11 mouse cellular contexts compared by ENCODE assay signal in genomic region chr2:70978271-70978670, GRCm38 (mm10).
DNase-seq lines count a peak whose midpoint lies in the region; ATAC-seq and TF ChIP-seq lines count a peak whose summit lies in the region.
"Had no signal": no experiment of that assay in that cellular context is flagged by ENCODE, and none has a peak within 500 bp of the region (broad histone marks: within the 10 kb centered on the region; RNA-seq: fewer than 3 reads in every experiment).

No protein-coding gene starts in this region.

- no peaks in the 10 kb centered on the region for H3K9me3 ChIP-seq in kidney, embryonic 15.5 days (replicated peaks)
- no peaks in the 10 kb centered on the region for H3K9me3 ChIP-seq in MEL (replicated peaks; ENCODE audit: insufficient read depth, low read length)
- H3K9me3 ChIP-seq: lung, embryonic 15.5 days had no signal

- TF ChIP-seq RAD21 in MEL (IDR thresholded peaks at IDR 0.05; ENCODE audit: low read depth, low read length) = no peak

- H3K27ac ChIP-seq in kidney, embryonic 15.5 days = no peak overlapping the region
- no peak overlapping the region for H3K27ac ChIP-seq in MEL (ENCODE audit: control insufficient read depth, low read depth, low read length)
- H3K27ac ChIP-seq: lung, embryonic 15.5 days had no signal

- H3K4me1 ChIP-seq in kidney, embryonic 15.5 days = no peaks in the 10 kb centered on the region
- no peaks in the 10 kb centered on the region for H3K4me1 ChIP-seq in MEL (ENCODE audit: control insufficient read depth in 1 of 2, insufficient read depth in 2 of 2, low read length in 2 of 2)

- H3K27me3 ChIP-seq in kidney, embryonic 15.5 days = no peaks in the 10 kb centered on the region
- no peaks in the 10 kb centered on the region for H3K27me3 ChIP-seq in MEL (ENCODE audit: control insufficient read depth in 1 of 2, insufficient read depth in 2 of 2, low read length in 2 of 2)
- H3K27me3 ChIP-seq: lung, embryonic 15.5 days had no signal

- TF ChIP-seq POLR2A in MEL (IDR thresholded peaks at IDR 0.05; ENCODE audit: control insufficient read depth in 1 of 2, insufficient read depth in 1 of 2, low read depth in 1 of 2, low read length in 2 of 2, poor library complexity in 1 of 2) = no peak

- DNase-seq in kidney, adult 11 months = peak; percentile 87
- DNase-seq in MEL (ENCODE audit: low read depth, low spot score) = peak; percentile 20
- peak; percentile 57 for DNase-seq in gastrocnemius, adult 18-20 months (ENCODE audit: low spot score)
- peak; percentile 90 to 92 for DNase-seq in kidney, postnatal 25 days
- no peak for DNase-seq in spleen, postnatal 4 days (ENCODE audit: low spot score in 2 of 2)
- DNase-seq in right cerebral cortex, postnatal 14 days = no peak
- DNase-seq in thymus, postnatal 14 days = no peak
- DNase-seq: embryo, embryonic 11 days had no signal

- no peak for ATAC-seq in kidney, embryonic 15.5 days (replicated peaks; ENCODE audit: low FRiP score)
- ATAC-seq: inflammation-experienced regulatory T-cells, adult 6 months had no signal

- H3K79me2 ChIP-seq in MEL (ENCODE audit: control insufficient read depth, insufficient read depth, low read length, poor library complexity) = no peaks in the 10 kb centered on the region

- WGBS in kidney, embryonic 15.5 days = 77% methylated on average over 5 of the region's 5 CpGs

- no peak overlapping the region for H3K9ac ChIP-seq in kidney, embryonic 15.5 days
- no peak overlapping the region for H3K9ac ChIP-seq in MEL (ENCODE audit: control insufficient read depth, low read depth, low read length, poor library complexity, severe bottlenecking)
- H3K9ac ChIP-seq: lung, embryonic 15.5 days had no signal

- H3K4me2 ChIP-seq in kidney, embryonic 15.5 days = no peak overlapping the region
- H3K4me2 ChIP-seq: lung, embryonic 15.5 days had no signal

- no peaks in the 10 kb centered on the region for H3K36me3 ChIP-seq in kidney, embryonic 15.5 days
- H3K36me3 ChIP-seq in MEL (ENCODE audit: control insufficient read depth in 1 of 2, insufficient read depth in 2 of 2, low read length in 2 of 2) = no peaks in the 10 kb centered on the region
- H3K36me3 ChIP-seq: lung, embryonic 15.5 days had no signal

- H3K4me3 ChIP-seq in kidney, embryonic 15.5 days (replicated peaks) = no peak overlapping the region
- no peak overlapping the region for H3K4me3 ChIP-seq in MEL (ENCODE audit: control insufficient read depth in 1 of 2, insufficient read depth in 1 of 2, low read depth in 2 of 2, low read length in 2 of 2)
- H3K4me3 ChIP-seq: lung, embryonic 15.5 days had no signal

- no peak for TF ChIP-seq CTCF in MEL (IDR thresholded peaks at IDR 0.05 in 2 of 3, conservative IDR thresholded peaks at IDR 0.05 in 1 of 3; ENCODE audit: control insufficient read depth in 1 of 3, insufficient read depth in 1 of 3, low read depth in 2 of 3, low read length in 3 of 3, poor library complexity in 1 of 3, severe bottlenecking in 1 of 3)

- no peak for TF ChIP-seq EP300 in MEL (IDR thresholded peaks at IDR 0.05; ENCODE audit: low read depth in 1 of 2, low read length in 2 of 2)

TF ChIP-seq in MEL, 35 proteins besides CTCF, POLR2A, EP300 and RAD21:
- TF ChIP-seq MYC (IDR thresholded peaks at IDR 0.05; ENCODE audit: low read depth, low read length) = no peak
- no peak for TF ChIP-seq ZC3H11A (IDR thresholded peaks at IDR 0.05; ENCODE audit: low read depth, low read length)
- TF ChIP-seq ELF1 (IDR thresholded peaks at IDR 0.05; ENCODE audit: low read depth, low read length) = no peak
- no peak for TF ChIP-seq NELFE (IDR thresholded peaks at IDR 0.05; ENCODE audit: low read depth, low read length)
- TF ChIP-seq USF1 (IDR thresholded peaks at IDR 0.05; ENCODE audit: low read depth, low read length) = peak; percentile 30; the same call in 1 of the 2 replicates
- no peak for TF ChIP-seq MAX (IDR thresholded peaks at IDR 0.05; ENCODE audit: low read length)
TF ChIP-seq in MEL: peak in this region for 1.

Comparison
In these comparisons a context has a peak if more than half of its experiments do, and no peak if none do; other contexts are left out.
1. DNase-seq: peak in kidney, adult 11 months (single experiment), MEL (single experiment), gastrocnemius, adult 18-20 months (single experiment) and kidney, postnatal 25 days (2 of 2); none in spleen, postnatal 4 days (0 of 2), right cerebral cortex, postnatal 14 days (single experiment) and thymus, postnatal 14 days (single experiment).